Mouse (Mus musculus) myocyte (in vitro differentiated cells): ENCODE measurements at regions not wholly inside any gene's neighbourhood (a gene's known extent, or its start where the extent isn't known, plus 50 kb on each side); places are given as distances from the start of the nearest gene placed in this dataset.

Experiments used
- E2F4 ChIP-seq: IDR thresholded peaks from one replicate; pipeline ENCODE4 v1.6.1; 2011; ENCODE audit warnings: mild to moderate bottlenecking, control low read depth, moderate library complexity; ENCODE audit not compliant: insufficient read depth
- MAX ChIP-seq: IDR thresholded peaks from one replicate; pipeline ENCODE4 v1.6.1; 2011; ENCODE audit warnings: low read depth, mild to moderate bottlenecking, control low read depth
- MYOD1 ChIP-seq, 3 experiments: IDR thresholded peaks; one replicate each; pipeline ENCODE4 v1.6.1; 2011; ENCODE audit warnings: control low read depth in 2 of 3, low read depth in 2 of 3, mild to moderate bottlenecking in 2 of 3, moderate library complexity in 1 of 3; ENCODE audit not compliant: insufficient read length in 2 of 3, control insufficient read depth in 1 of 3
- MYOG ChIP-seq, 3 experiments: IDR thresholded peaks; one replicate each; pipeline ENCODE4 v1.6.1; 2011; ENCODE audit warnings: control low read depth in 2 of 3, low read depth in 2 of 3, mild to moderate bottlenecking in 2 of 3; ENCODE audit not compliant: insufficient read length in 2 of 3, control insufficient read depth in 1 of 3, insufficient read depth in 1 of 3
- POLR2A ChIP-seq: IDR thresholded peaks from one replicate; pipeline ENCODE4 v1.6.1; 2011; ENCODE audit warnings: low read depth, mild to moderate bottlenecking, control low read depth, moderate library complexity; ENCODE audit not compliant: insufficient read length
- POLR2AphosphoS2 ChIP-seq: IDR thresholded peaks from one replicate; pipeline ENCODE4 v1.6.1; 2011; ENCODE audit warnings: low read depth, control low read depth; ENCODE audit not compliant: insufficient read length
- REST ChIP-seq: IDR thresholded peaks from one replicate; pipeline ENCODE4 v1.6.1; 2011; ENCODE audit warnings: mild to moderate bottlenecking, control low read depth, moderate library complexity; ENCODE audit not compliant: insufficient read depth, insufficient read length
- SRF ChIP-seq: IDR thresholded peaks from one replicate; pipeline ENCODE4 v1.6.1; 2011; ENCODE audit warnings: low read depth; ENCODE audit not compliant: control insufficient read depth, insufficient read length
- TCF12 ChIP-seq: IDR thresholded peaks from one replicate; pipeline ENCODE4 v1.6.1; 2011; ENCODE audit warnings: mild to moderate bottlenecking, control low read depth; ENCODE audit not compliant: poor library complexity, insufficient read depth, severe bottlenecking
- USF1 ChIP-seq: IDR thresholded peaks from one replicate; pipeline ENCODE4 v1.6.1; 2011; ENCODE audit warnings: low read depth, mild to moderate bottlenecking, control low read depth, moderate library complexity

DNA sequence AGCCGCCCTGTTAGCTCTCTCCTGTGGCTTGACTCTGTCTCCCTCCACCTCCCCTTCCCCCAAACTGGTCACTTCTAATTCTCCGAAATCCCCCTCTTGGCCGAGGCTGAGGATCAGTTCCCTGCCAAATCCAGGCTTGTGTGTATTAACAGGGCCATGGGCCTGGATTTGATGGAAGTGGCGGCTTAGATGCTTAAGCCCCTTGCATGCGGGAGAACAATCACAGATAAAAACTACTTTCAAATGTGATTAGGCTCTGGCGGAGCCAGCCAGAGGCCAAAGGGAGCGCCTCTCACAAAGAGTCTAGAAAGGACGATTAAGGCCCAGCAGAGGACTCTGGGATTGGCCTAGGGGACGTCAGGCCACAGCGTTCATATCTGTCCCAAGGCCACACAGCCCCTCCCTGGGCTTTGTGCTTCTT lies 89.9 kb downstream of the Rps15a start:
- no peak for TF ChIP-seq MAX
- no peak for TF ChIP-seq MYOD1 (IDR thresholded peaks at IDR 0.05; ENCODE audit: control insufficient read depth in 1 of 3, insufficient read length in 2 of 3, low read depth in 2 of 3)
- TF ChIP-seq POLR2A, result no peak
- TF ChIP-seq SRF, result no peak
- no peak for TF ChIP-seq MYOG (IDR thresholded peaks at IDR 0.05; ENCODE audit: control insufficient read depth in 1 of 3, insufficient read depth in 1 of 3, insufficient read length in 2 of 3, low read depth in 2 of 3)
- no peak for TF ChIP-seq REST
- TF ChIP-seq TCF12, result no peak
- TF ChIP-seq USF1, result no peak
- TF ChIP-seq E2F4, result no peak
- TF ChIP-seq POLR2AphosphoS2, result no peak
